ENCODE assay signal across 8 mouse cellular contexts in genomic region chr2:25263623-25264285, GRCm38 (mm10). TPM values are rescaled to one million over a fixed set of nuclear protein-coding genes. Genes with fewer than 3 reads are reported as not detected.
DNase-seq lines count a peak whose midpoint lies in the region; ATAC-seq and TF ChIP-seq lines count a peak whose summit lies in the region.

No protein-coding gene starts in this region.

- H3K4me3 ChIP-seq in lung, embryonic 14.5 days (ENCODE audit: low read depth, low read length), result peak overlapping the region; percentile 74
- peak overlapping the region; percentile 66 for H3K4me3 ChIP-seq in embryonic facial prominence, embryonic 11.5 days (ENCODE audit: low read depth, low read length)
- H3K4me3 ChIP-seq in hindbrain, postnatal 0 days (ENCODE audit: low read length), result peak overlapping the region; percentile 60
- H3K4me3 ChIP-seq in neural tube, embryonic 12.5 days, result peak overlapping the region; percentile 78

- WGBS in lung, embryonic 14.5 days, result 19% methylated on average over 12 of the region's 12 CpGs
- WGBS in embryonic facial prominence, embryonic 11.5 days, result 19% methylated on average over 12 of the region's 12 CpGs
- 13% methylated on average over 12 of the region's 12 CpGs for WGBS in hindbrain, postnatal 0 days
- WGBS in neural tube, embryonic 12.5 days, result 19% methylated on average over 12 of the region's 12 CpGs

- H3K27ac ChIP-seq in lung, embryonic 14.5 days (ENCODE audit: low read depth), result no peak overlapping the region
- H3K27ac ChIP-seq in embryonic facial prominence, embryonic 11.5 days (replicated peaks; ENCODE audit: low read depth, low read length), result no peak overlapping the region
- peak overlapping the region; percentile 71 for H3K27ac ChIP-seq in hindbrain, postnatal 0 days
- no peak overlapping the region for H3K27ac ChIP-seq in neural tube, embryonic 12.5 days

- H3K4me1 ChIP-seq in lung, embryonic 14.5 days (ENCODE audit: insufficient read depth), result no peaks in the 10 kb centered on the region
- peaks cover 9% of the 10 kb centered on the region for H3K4me1 ChIP-seq in embryonic facial prominence, embryonic 11.5 days (ENCODE audit: control insufficient read depth, insufficient read depth, low read length)
- peaks cover 44% of the 10 kb centered on the region for H3K4me1 ChIP-seq in hindbrain, postnatal 0 days (ENCODE audit: insufficient read depth, low read length)
- peaks cover 46% of the 10 kb centered on the region for H3K4me1 ChIP-seq in neural tube, embryonic 12.5 days

- no peaks in the 10 kb centered on the region for H3K9me3 ChIP-seq in lung, embryonic 14.5 days (ENCODE audit: low read depth, low read length)
- H3K9me3 ChIP-seq in embryonic facial prominence, embryonic 11.5 days (replicated peaks; ENCODE audit: control insufficient read depth, low read length), result no peaks in the 10 kb centered on the region
- no peaks in the 10 kb centered on the region for H3K9me3 ChIP-seq in hindbrain, postnatal 0 days (ENCODE audit: low read length)
- H3K9me3 ChIP-seq in neural tube, embryonic 12.5 days, result no peaks in the 10 kb centered on the region

- ATAC-seq in lung, embryonic 14.5 days (ENCODE audit: insufficient read depth), result no peak
- ATAC-seq in embryonic facial prominence, embryonic 11.5 days (replicated peaks; ENCODE audit: insufficient number of reproducible peaks, low FRiP score, low TSS enrichment, low read depth), result no peak
- no peak for ATAC-seq in hindbrain, postnatal 0 days
- no peak for ATAC-seq in neural tube, embryonic 12.5 days (ENCODE audit: low FRiP score, low read depth)

- H3K27me3 ChIP-seq in lung, embryonic 14.5 days (ENCODE audit: insufficient read depth, low read length), result peaks cover 16% of the 10 kb centered on the region
- peaks cover 12% of the 10 kb centered on the region for H3K27me3 ChIP-seq in embryonic facial prominence, embryonic 11.5 days (ENCODE audit: control insufficient read depth, insufficient read depth, low read length)
- H3K27me3 ChIP-seq in hindbrain, postnatal 0 days (ENCODE audit: insufficient read depth, low read length), result no peaks in the 10 kb centered on the region
- H3K27me3 ChIP-seq in neural tube, embryonic 12.5 days (replicated peaks), result peaks cover 13% of the 10 kb centered on the region

- H3K4me2 ChIP-seq in lung, embryonic 14.5 days, result peak overlapping the region; percentile 100
- peak overlapping the region; percentile 93 for H3K4me2 ChIP-seq in embryonic facial prominence, embryonic 11.5 days (ENCODE audit: low read depth, low read length)
- H3K4me2 ChIP-seq in hindbrain, postnatal 0 days (ENCODE audit: low read depth, low read length), result peak overlapping the region; percentile 76
- H3K4me2 ChIP-seq in neural tube, embryonic 12.5 days (replicated peaks), result peak overlapping the region; percentile 83

- peak overlapping the region; percentile 54 for H3K9ac ChIP-seq in lung, embryonic 14.5 days
- peak overlapping the region; percentile 7; the same call in 1 of the 2 replicates for H3K9ac ChIP-seq in embryonic facial prominence, embryonic 11.5 days (replicated peaks; ENCODE audit: low read length)
- peak overlapping the region; percentile 66 for H3K9ac ChIP-seq in hindbrain, postnatal 0 days (replicated peaks; ENCODE audit: low read length)
- peak overlapping the region; percentile 63 for H3K9ac ChIP-seq in neural tube, embryonic 12.5 days

- TF ChIP-seq CTCF in lung, embryonic 14.5 days (IDR thresholded peaks at IDR 0.05; ENCODE audit: low read depth), result no peak
- no peak for TF ChIP-seq CTCF in hindbrain, postnatal 0 days (IDR thresholded peaks at IDR 0.05; ENCODE audit: low read depth)

- peaks cover 5% of the 10 kb centered on the region; the same call in 1 of the 2 replicates for H3K36me3 ChIP-seq in lung, embryonic 14.5 days (ENCODE audit: insufficient read depth)
- H3K36me3 ChIP-seq in embryonic facial prominence, embryonic 11.5 days (replicated peaks; ENCODE audit: control insufficient read depth, insufficient read depth, low read depth, low read length), result no peaks in the 10 kb centered on the region
- H3K36me3 ChIP-seq in hindbrain, postnatal 0 days (ENCODE audit: insufficient read depth, low read length), result peaks cover 2% of the 10 kb centered on the region; the same call in 1 of the 2 replicates
- peaks cover 6% of the 10 kb centered on the region for H3K36me3 ChIP-seq in neural tube, embryonic 12.5 days

- DNase-seq in lung, embryonic 14.5 days, result no peak
- DNase-seq in lung, postnatal 36 days, result no peak
- no peak for DNase-seq in embryonic facial prominence, embryonic 11.5 days (ENCODE audit: low spot score)
- DNase-seq in hindbrain, postnatal 0 days (ENCODE audit: low spot score), result peak; percentile 37
- DNase-seq in urinary bladder, postnatal 14 days (ENCODE audit: low spot score), result no peak
- DNase-seq in gastrocnemius, postnatal 4 days (ENCODE audit: low spot score in 2 of 2), result no peak
- no peak for DNase-seq in urinary bladder, postnatal 10 days (ENCODE audit: low spot score)

RNA-seq across cellular contexts. Expression of gene Tprn, which starts 1.3 kb away (rescaled TPM):
- 4.7 and 5.0 TPM in 2 replicates for polyA plus RNA-seq in lung, embryonic 14.5 days (2014; fragmentation: Nextera tagmentation; extraction: Ambion mirVana)
- 4.3 and 4.9 TPM in 2 replicates for polyA plus RNA-seq in embryonic facial prominence, embryonic 11.5 days (2014; fragmentation: Nextera tagmentation; extraction: Ambion mirVana)
- 39.1 and 45.6 TPM in 2 replicates for total RNA-seq in hindbrain, postnatal 0 days (2014; rRNA removed)
- 30.0 and 31.1 TPM in 2 replicates for polyA plus RNA-seq in hindbrain, postnatal 0 days (2015; fragmentation: Nextera tagmentation; extraction: Ambion mirVana)
- 14.4 and 15.2 TPM in 2 replicates for polyA plus RNA-seq in neural tube, embryonic 12.5 days (2016; fragmentation: Nextera tagmentation; extraction: Ambion mirVana)
- total RNA-seq in gastrocnemius, postnatal 4 days (2021), result 1 to 10 TPM; 4.8 to 6.3 TPM

RNA-seq across cellular contexts. Expression of gene Ssna1, which starts 8.5 kb away (rescaled TPM):
- 217 and 229 TPM in 2 replicates for polyA plus RNA-seq in lung, embryonic 14.5 days (2014; fragmentation: Nextera tagmentation; extraction: Ambion mirVana)
- 253 and 254 TPM in 2 replicates for polyA plus RNA-seq in embryonic facial prominence, embryonic 11.5 days (2014; fragmentation: Nextera tagmentation; extraction: Ambion mirVana)
- total RNA-seq in hindbrain, postnatal 0 days (2014; rRNA removed), result 84.5 and 120 TPM in 2 replicates
- polyA plus RNA-seq in hindbrain, postnatal 0 days (2015; fragmentation: Nextera tagmentation; extraction: Ambion mirVana), result 159 and 165 TPM in 2 replicates
- 201 and 204 TPM in 2 replicates for polyA plus RNA-seq in neural tube, embryonic 12.5 days (2016; fragmentation: Nextera tagmentation; extraction: Ambion mirVana)
- total RNA-seq in gastrocnemius, postnatal 4 days (2021), result 10 to 100 TPM; 55.9 to 58.1 TPM

RNA-seq across cellular contexts. Expression of gene Tmem203, which starts 8.5 kb away (rescaled TPM):
- polyA plus RNA-seq in lung, embryonic 14.5 days (2014; fragmentation: Nextera tagmentation; extraction: Ambion mirVana), result 14.5 and 16.4 TPM in 2 replicates
- polyA plus RNA-seq in embryonic facial prominence, embryonic 11.5 days (2014; fragmentation: Nextera tagmentation; extraction: Ambion mirVana), result 12.8 and 13.3 TPM in 2 replicates
- total RNA-seq in hindbrain, postnatal 0 days (2014; rRNA removed), result 56.2 and 57.9 TPM in 2 replicates
- 26.7 and 29.7 TPM in 2 replicates for polyA plus RNA-seq in hindbrain, postnatal 0 days (2015; fragmentation: Nextera tagmentation; extraction: Ambion mirVana)
- 20.3 and 22.4 TPM in 2 replicates for polyA plus RNA-seq in neural tube, embryonic 12.5 days (2016; fragmentation: Nextera tagmentation; extraction: Ambion mirVana)
- total RNA-seq in gastrocnemius, postnatal 4 days (2021), result 10 to 100 TPM; 18.8 to 19.7 TPM

RNA-seq across cellular contexts. Expression of gene Anapc2, which starts 8.5 kb away (rescaled TPM):
- 109 and 119 TPM in 2 replicates for polyA plus RNA-seq in lung, embryonic 14.5 days (2014; fragmentation: Nextera tagmentation; extraction: Ambion mirVana)
- polyA plus RNA-seq in embryonic facial prominence, embryonic 11.5 days (2014; fragmentation: Nextera tagmentation; extraction: Ambion mirVana), result 111 and 113 TPM in 2 replicates
- 26.1 and 46.7 TPM in 2 replicates for total RNA-seq in hindbrain, postnatal 0 days (2014; rRNA removed)
- polyA plus RNA-seq in hindbrain, postnatal 0 days (2015; fragmentation: Nextera tagmentation; extraction: Ambion mirVana), result 101 and 105 TPM in 2 replicates
- polyA plus RNA-seq in neural tube, embryonic 12.5 days (2016; fragmentation: Nextera tagmentation; extraction: Ambion mirVana), result 142 and 144 TPM in 2 replicates
- 10 to 100 TPM; 64.9 to 69.0 TPM for total RNA-seq in gastrocnemius, postnatal 4 days (2021)

RNA-seq across cellular contexts. Expression of gene AL732309.1, which starts 17.1 kb away (rescaled TPM):
- 3.5 and 3.6 TPM in 2 replicates for polyA plus RNA-seq in lung, embryonic 14.5 days (2014; fragmentation: Nextera tagmentation; extraction: Ambion mirVana)
- 3.3 and 4.2 TPM in 2 replicates for polyA plus RNA-seq in embryonic facial prominence, embryonic 11.5 days (2014; fragmentation: Nextera tagmentation; extraction: Ambion mirVana)
- total RNA-seq in hindbrain, postnatal 0 days (2014; rRNA removed), result 8.7 and 9.7 TPM in 2 replicates
- 2.3 and 2.6 TPM in 2 replicates for polyA plus RNA-seq in hindbrain, postnatal 0 days (2015; fragmentation: Nextera tagmentation; extraction: Ambion mirVana)
- polyA plus RNA-seq in neural tube, embryonic 12.5 days (2016; fragmentation: Nextera tagmentation; extraction: Ambion mirVana), result 5.2 and 6.4 TPM in 2 replicates
- total RNA-seq in gastrocnemius, postnatal 4 days (2021), result 1 to 10 TPM; 1.3 to 1.5 TPM

Comparison
In these comparisons a context has a peak if more than half of its experiments do, and no peak if none do; other contexts are left out.
1. H3K9ac ChIP-seq: peak in every context shown above with its lines; median percentile 66 in hindbrain, postnatal 0 days; 63 in neural tube, embryonic 12.5 days; 54 in lung, embryonic 14.5 days; 7 in embryonic facial prominence, embryonic 11.5 days.